Mouse (Mus musculus) spleen, postnatal 14 days (tissue): Measurements from ENCODE around the gene Ptp4a2.
"Not testable (repeated sequence)": the region's sequence is repeated elsewhere in the genome, so short reads cannot be mapped to it uniquely, and the experiment has no call there.

Experiments used
- DNase-seq, 2 experiments: peaks; one replicate each; pipeline ENCODE4 v3.0.0; 2021 to 2022; ENCODE audit warnings: low spot score in 2 of 2

Ptp4a2 gene

DNA sequence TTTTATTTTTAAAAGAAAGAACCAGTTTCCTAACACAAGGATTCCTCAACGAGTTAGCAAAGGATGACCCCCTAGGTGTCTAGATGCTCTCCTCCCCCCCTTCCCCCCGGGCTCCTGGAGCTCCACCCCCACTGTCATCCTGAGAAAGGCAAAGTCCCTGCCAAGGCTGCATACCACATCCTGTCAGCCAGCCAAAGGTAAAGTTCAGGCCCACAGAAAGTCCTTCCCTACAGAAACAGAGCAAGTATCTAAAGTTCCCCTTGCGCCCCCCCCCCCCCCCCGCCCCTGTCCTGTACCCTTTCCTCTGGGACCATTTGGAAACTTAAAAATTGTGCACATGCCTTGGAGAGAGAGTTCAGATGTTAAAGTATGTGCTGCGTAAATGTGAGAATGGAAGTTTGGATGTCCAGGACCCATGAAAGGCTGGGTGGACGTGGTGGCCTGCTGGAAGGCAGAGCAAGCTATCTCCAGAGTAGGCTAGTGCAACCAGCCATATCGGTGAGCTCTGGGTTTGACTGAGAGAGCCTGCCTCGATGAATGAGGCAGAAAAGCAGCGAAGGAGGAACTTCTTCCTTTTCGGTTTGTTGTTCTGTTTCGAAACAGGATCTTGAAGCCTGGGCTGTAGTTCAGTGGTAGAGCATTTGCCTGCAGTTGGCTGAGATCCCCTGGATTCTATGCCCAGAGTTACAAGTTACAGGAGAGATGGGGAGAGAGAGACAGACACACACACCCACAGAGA is 71.7 kb downstream of the Ptp4a2 start:
- peak in 1 of 2 experiments; percentile 50 for DNase-seq

- DNase-seq = no peak
These were observed 73.3 kb downstream of the Ptp4a2 start for GRCm38 (mm10) chr4:129884041-129884930.

DNA sequence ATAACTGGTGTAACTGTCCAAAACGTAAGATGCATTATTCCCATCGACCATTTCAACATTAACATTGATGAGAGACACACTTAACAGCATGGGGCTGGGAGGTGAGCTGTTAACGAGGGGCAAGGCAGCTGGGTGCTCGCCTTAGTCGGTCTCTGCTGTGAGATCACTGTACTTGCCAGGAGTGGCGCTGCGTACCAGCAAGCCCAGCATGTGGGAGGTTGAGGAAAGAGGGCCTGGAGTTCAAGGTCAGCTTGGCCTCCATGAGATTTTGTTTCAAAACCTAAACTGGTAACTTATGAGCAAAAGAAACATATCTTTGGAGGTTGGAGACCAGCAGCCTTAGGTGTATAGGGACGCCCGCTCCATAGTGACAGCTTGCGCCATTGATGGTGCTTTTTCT is 78.6 kb downstream of the Ptp4a2 start:
- DNase-seq = no peak

- DNase-seq = no peak
These were observed 79.1 kb downstream of the Ptp4a2 start for GRCm38 (mm10) chr4:129890094-129890493.

GRCm38 (mm10) chr4:129894861-129895260 is 83.8 kb downstream of the Ptp4a2 start:
- no peak for DNase-seq

DNA sequence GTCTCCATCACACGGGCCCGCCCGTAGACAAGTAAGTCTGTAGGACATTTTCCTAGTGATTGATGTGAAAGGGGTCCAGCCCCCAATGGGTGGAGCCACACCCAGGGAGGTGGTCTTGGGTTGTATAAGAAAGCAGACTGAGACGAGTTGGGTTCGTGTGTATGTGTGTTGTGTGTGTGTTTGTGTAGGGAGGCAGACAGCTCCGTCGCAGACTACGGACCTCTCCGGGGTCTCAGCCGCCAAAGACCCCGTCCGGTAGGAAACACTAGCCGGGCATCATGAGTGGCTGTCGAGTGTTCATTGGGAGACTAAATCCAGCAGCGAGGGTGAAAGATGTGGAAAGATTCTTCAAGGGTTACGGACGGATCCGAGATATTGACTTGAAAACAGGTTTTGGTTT is 87.8 kb downstream of the Ptp4a2 start:
- DNase-seq = not testable (repeated sequence)
